Mouse (Mus musculus) embryonic facial prominence, embryonic 14.5 days (tissue): ENCODE measurements at regions not wholly inside any gene's neighbourhood (a gene's known extent, or its start where the extent isn't known, plus 50 kb on each side); places are given as distances from the start of the nearest gene placed in this dataset.

Experiments used
- ATAC-seq: fragments of 200-750 bp; cut with Nextera tagmentation; 2 replicates; pipeline ENCODE4 v1.8.0; 2017; ENCODE audit warnings: low read depth, moderate number of reproducible peaks, moderate TSS enrichment
- DNase-seq: peaks from one replicate; pipeline ENCODE4 v3.0.0-alpha.2; 2015; ENCODE audit warnings: low spot score
- H3K27ac ChIP-seq: fragments of 300-500 bp; sonication (generic); replicated peaks from 2 replicates; pipeline ENCODE4 v1.5.1; 2014; ENCODE audit warnings: low read depth, mild to moderate bottlenecking, low read length, moderate library complexity
- H3K27me3 ChIP-seq: fragments of 300-500 bp; sonication (generic); replicated peaks from 2 replicates; pipeline ENCODE4 v1.6.1; 2014; ENCODE audit warnings: low read length; ENCODE audit not compliant: control insufficient read depth, insufficient read depth
- H3K36me3 ChIP-seq: fragments of 300-500 bp; sonication (generic); 2 replicates; pipeline ENCODE4 v1.6.1; 2014; ENCODE audit warnings: low read length, mixed read lengths; ENCODE audit not compliant: control insufficient read depth, insufficient read depth
- H3K4me1 ChIP-seq: fragments of 300-500 bp; sonication (generic); 2 replicates; pipeline ENCODE4 v1.6.1; 2014; ENCODE audit warnings: antibody characterized with exemption, low read length; ENCODE audit not compliant: control insufficient read depth, insufficient read depth
- H3K4me2 ChIP-seq: fragments of 300-500 bp; sonication (generic); 2 replicates; pipeline ENCODE4 v1.6.1; 2014; ENCODE audit warnings: low read depth, mild to moderate bottlenecking, low read length, moderate library complexity, mixed read lengths
- H3K4me3 ChIP-seq: fragments of 300-500 bp; sonication (generic); 2 replicates; pipeline ENCODE4 v1.5.1; 2014; ENCODE audit warnings: low read depth, mild to moderate bottlenecking, low read length
- H3K9ac ChIP-seq: fragments of 300-500 bp; sonication (generic); 2 replicates; pipeline ENCODE4 v1.6.1; 2014; ENCODE audit warnings: low read depth, mild to moderate bottlenecking, low read length, moderate library complexity, mixed read lengths
- H3K9me3 ChIP-seq: fragments of 300-500 bp; sonication (generic); 2 replicates; pipeline ENCODE4 v1.6.1; 2016; ENCODE audit warnings: low read length; ENCODE audit not compliant: control insufficient read depth
- WGBS: fragments of 180-500 bp; shearing (Covaris S2); extraction: QIAGEN DNeasy Blood & Tissue Kit; methylation state at CpG from one replicate; pipeline ENCODE4 v1.1.7; 2014; 5-methylcytosine and 5-hydroxymethylcytosine counted together

- DNase-seq: no peak
- no peak for ATAC-seq
Measured at GRCm38 (mm10) chr2:123267036-123267435, 502.0 kb downstream of the Sqor start.

GRCm38 (mm10) chr2:123274866-123275735 is 510.1 kb downstream of the Sqor start:
- 80% methylated on average over 9 of the region's 9 CpGs for WGBS
- no peaks in the 10 kb centered on the region for H3K9me3 ChIP-seq
- DNase-seq (no peak), ATAC-seq (peak; percentile 33; the same call in 1 of the 2 replicates)
- no peak overlapping the region for H3K4me3 ChIP-seq
- H3K9ac ChIP-seq: no peak overlapping the region
- no peaks in the 10 kb centered on the region for H3K27me3 ChIP-seq
- H3K4me2 ChIP-seq: no peak overlapping the region
- H3K4me1 ChIP-seq: no peaks in the 10 kb centered on the region
- no peaks in the 10 kb centered on the region for H3K36me3 ChIP-seq
- no peak overlapping the region for H3K27ac ChIP-seq

More at GRCm38 (mm10) chr2:123267036-123267435, 502.0 kb downstream of the Sqor start:
- H3K9ac ChIP-seq: no peak overlapping the region
- H3K27ac ChIP-seq: no peak overlapping the region
- WGBS: 80% methylated on average over 4 of the region's 4 CpGs
- no peak overlapping the region for H3K4me2 ChIP-seq
- H3K27me3 ChIP-seq: no peaks in the 10 kb centered on the region
- no peaks in the 10 kb centered on the region for H3K36me3 ChIP-seq
- no peak overlapping the region for H3K4me3 ChIP-seq
- no peaks in the 10 kb centered on the region for H3K9me3 ChIP-seq
- no peaks in the 10 kb centered on the region for H3K4me1 ChIP-seq

DNA sequence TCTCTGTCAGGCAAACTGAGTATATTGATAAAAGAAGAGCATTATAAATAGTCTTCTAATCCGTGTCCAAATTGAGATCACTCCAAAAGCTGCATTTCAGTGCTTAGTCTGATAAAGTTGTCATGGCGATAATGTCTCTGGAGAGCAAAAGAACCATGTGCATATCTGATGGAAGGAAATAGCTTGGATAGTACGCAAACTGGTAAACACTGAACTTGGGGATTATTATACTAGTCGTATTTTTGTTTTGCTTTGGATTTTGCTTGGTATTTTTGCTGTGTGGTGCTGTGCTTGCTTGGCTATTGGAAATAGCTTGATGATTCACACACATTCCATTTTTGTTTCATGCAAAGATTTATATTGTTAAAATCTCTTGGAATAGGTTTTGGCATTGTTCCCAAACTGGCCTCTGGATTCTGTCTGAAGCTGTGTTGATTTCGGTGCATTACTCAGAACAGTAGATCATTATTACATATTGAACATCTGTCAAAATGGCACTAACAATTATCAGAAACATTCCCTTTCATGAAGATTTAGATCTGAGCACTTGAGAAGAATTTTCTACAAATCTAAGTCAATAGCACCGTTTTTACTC is 510.8 kb downstream of the Sqor start:
- whole genome bisulfite sequencing: 71% methylated on average over 6 of the region's 6 CpGs

GRCm38 (mm10) chr2:123311554-123312276 is 546.7 kb downstream of the Sqor start:
- H3K9me3 ChIP-seq: no peaks in the 10 kb centered on the region
- H3K4me2 ChIP-seq: no peak overlapping the region
- WGBS: 64% methylated on average over 6 of the region's 6 CpGs
- ATAC-seq (no peak), DNase-seq (no peak)
- no peak overlapping the region for H3K9ac ChIP-seq
- H3K4me3 ChIP-seq: no peak overlapping the region
- H3K4me1 ChIP-seq: no peaks in the 10 kb centered on the region
- H3K27me3 ChIP-seq: no peaks in the 10 kb centered on the region
- H3K27ac ChIP-seq: no peak overlapping the region
- H3K36me3 ChIP-seq: no peaks in the 10 kb centered on the region

More for the DNA sequence above, 510.8 kb downstream of the Sqor start:
- no peak for ATAC-seq
- no peak overlapping the region for H3K27ac ChIP-seq
- no peaks in the 10 kb centered on the region for H3K36me3 ChIP-seq
- no peaks in the 10 kb centered on the region for H3K4me1 ChIP-seq
- H3K4me3 ChIP-seq: no peak overlapping the region
- H3K9ac ChIP-seq: no peak overlapping the region
- H3K27me3 ChIP-seq: no peaks in the 10 kb centered on the region
- DNase-seq: peak; percentile 28
- H3K4me2 ChIP-seq: no peak overlapping the region
- no peaks in the 10 kb centered on the region for H3K9me3 ChIP-seq

DNA sequence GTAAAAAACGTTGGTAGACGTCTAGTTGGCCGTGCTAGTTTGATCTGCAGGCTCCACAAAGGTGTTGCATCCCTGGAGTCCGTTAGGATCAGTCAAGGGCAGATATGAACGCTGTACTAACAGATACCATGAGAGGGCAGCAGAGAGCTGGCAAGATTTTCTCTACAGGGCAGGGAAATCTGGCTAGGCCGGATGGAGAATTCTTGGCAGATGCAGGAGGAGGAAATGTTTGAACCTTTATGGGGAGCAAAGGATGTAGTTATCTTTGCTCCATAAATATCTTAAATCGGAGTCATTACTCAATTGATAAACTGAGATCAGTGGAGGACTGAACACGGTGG is 547.2 kb downstream of the Sqor start:
- ATAC-seq (peak; percentile 70; the same call in 1 of the 2 replicates), DNase-seq (peak; percentile 74)
- Histone ChIP-seq H3K4me2 (no peak overlapping the region), H3K27me3 (no peaks in the 10 kb centered on the region), H3K27ac (no peak overlapping the region), H3K9me3 (no peaks in the 10 kb centered on the region), H3K4me3 (no peak overlapping the region), H3K4me1 (no peaks in the 10 kb centered on the region), H3K36me3 (no peaks in the 10 kb centered on the region), H3K9ac (no peak overlapping the region)
- WGBS: 17% methylated on average over 8 of the region's 8 CpGs

DNA sequence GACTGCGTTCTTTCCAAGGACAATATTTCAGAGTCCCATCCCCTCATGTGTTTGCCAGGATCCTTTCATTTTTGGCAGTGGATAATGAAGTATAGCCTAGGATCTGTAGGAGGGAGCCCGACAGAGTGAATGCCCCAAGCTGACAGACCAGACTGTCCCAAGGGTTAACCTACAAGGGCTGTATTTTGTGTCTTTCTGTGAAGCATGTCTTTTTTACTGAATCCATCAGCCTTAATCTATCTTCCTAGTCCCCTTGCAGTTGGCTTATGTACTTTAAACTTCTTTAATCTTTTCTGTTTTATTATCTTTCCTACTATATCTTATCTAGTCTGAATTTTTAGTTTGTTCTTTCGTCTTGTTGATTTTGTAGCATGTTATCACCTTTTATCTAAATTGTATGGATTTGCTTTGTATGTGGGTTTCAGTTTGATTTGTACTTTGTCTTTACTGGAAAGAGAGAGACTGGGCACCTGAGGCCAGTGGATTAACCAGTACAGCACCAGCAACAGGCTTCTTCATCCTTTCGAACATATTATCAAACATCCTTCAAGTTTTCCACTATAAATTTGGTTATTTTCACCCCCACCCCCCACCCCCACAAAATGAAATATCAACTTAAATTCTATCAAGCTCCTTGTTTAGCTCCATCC is 555.5 kb downstream of the Sqor start:
- no peak overlapping the region for H3K4me2 ChIP-seq
- ATAC-seq (no peak), DNase-seq (no peak)
- no peaks in the 10 kb centered on the region for H3K9me3 ChIP-seq
- no peak overlapping the region for H3K27ac ChIP-seq
- no peaks in the 10 kb centered on the region for H3K36me3 ChIP-seq
- no peaks in the 10 kb centered on the region for H3K4me1 ChIP-seq
- no peaks in the 10 kb centered on the region for H3K27me3 ChIP-seq
- H3K4me3 ChIP-seq: no peak overlapping the region
- 89% methylated on average over 4 of the region's 4 CpGs for WGBS
- no peak overlapping the region for H3K9ac ChIP-seq

- DNase-seq (no peak), ATAC-seq (no peak)
- WGBS: 79% methylated on average over 3 of the region's 3 CpGs
- no peaks in the 10 kb centered on the region for H3K27me3 ChIP-seq
- no peaks in the 10 kb centered on the region for H3K4me1 ChIP-seq
- H3K4me3 ChIP-seq: no peak overlapping the region
- no peak overlapping the region for H3K9ac ChIP-seq
- H3K27ac ChIP-seq: no peak overlapping the region
- no peaks in the 10 kb centered on the region for H3K9me3 ChIP-seq
- H3K36me3 ChIP-seq: no peaks in the 10 kb centered on the region
- H3K4me2 ChIP-seq: no peak overlapping the region
Measured at GRCm38 (mm10) chr2:123323769-123324168, 558.7 kb downstream of the Sqor start.

DNA sequence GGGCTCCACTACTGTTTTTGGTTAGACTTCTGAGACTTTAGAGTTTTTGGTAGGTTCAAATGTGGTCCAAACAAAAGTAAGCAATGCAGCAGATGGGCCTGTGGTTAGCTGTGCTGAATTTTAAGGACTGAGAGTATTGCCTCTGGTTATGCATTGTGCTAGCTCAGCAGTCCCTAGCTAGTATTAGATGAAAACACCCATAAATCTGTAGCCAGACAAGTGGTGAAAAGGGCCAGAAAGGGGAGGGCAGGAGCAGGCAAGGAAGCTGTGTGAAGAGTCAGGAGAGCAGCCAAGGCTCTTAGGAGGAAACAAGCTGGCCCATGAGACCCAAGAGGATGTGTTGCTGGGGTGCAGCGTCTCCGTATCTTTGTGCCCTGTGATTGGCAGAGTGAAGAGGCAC is 559.9 kb downstream of the Sqor start:
- ATAC-seq: no peak
- H3K27ac ChIP-seq: no peak overlapping the region
- WGBS: 73% methylated on average over 2 of the region's 2 CpGs
- no peak overlapping the region for H3K4me3 ChIP-seq
- DNase-seq: no peak
- H3K4me2 ChIP-seq: no peak overlapping the region
- no peak overlapping the region for H3K9ac ChIP-seq
- no peaks in the 10 kb centered on the region for H3K27me3 ChIP-seq
- no peaks in the 10 kb centered on the region for H3K36me3 ChIP-seq
- H3K4me1 ChIP-seq: no peaks in the 10 kb centered on the region
- H3K9me3 ChIP-seq: no peaks in the 10 kb centered on the region
